Mouse (Mus musculus): ENCODE measurements around the gene Tm6sf2. TPM values are rescaled to one million over a fixed set of nuclear protein-coding genes. Genes with fewer than 3 reads are reported as not detected.

The Tm6sf2 gene
- polyA plus RNA-seq, 1 experiment = not detected

DNA sequence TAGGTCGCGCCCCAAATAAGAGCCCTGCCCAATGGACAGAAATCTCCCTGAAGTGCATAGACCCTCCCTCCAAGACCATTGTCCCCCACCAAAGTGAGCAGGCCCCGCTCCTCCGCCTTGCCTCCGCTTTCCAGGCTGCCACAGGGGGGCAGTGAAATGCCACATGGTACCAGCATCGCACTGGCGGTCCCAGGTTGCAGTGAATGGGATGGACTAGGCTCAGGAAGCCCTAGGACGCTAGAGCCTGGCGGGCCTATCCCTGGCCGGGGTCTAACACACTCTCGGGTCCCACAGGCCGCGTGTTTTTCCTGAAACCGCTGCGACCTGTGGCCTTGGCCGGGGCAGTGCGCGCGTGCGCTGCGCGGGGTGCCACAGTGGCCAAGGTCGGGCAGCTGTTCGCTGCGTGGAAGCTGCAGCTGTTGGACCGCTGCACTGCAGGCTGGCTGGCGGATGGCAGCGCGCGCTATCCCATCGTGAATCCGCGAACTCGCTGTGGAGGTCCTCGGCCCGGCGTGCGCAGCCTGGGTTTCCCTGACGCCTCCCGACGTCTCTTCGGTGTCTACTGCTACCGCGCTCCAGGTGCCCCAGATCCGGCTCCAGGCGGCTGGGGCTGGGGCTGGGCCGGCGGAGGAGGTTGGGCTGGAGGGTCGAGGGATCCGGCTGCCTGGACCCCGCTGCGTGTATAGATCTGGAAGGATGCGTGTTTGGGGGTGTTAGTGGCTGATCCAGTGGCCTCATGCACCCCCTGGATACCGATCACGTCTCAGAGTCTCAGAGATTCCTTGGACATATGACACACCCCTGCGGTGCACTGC, 15.3 kb downstream of the Tm6sf2 start:
- no peak overlapping the region for H3K27ac ChIP-seq (ENCODE audit: insufficient read depth, low read depth, low read length)
- H3K4me3 ChIP-seq (ENCODE audit: insufficient read depth, low read length) = no peak overlapping the region
- H3K4me1 ChIP-seq (ENCODE audit: control insufficient read depth, insufficient read depth, low read length) = peaks cover 2% of the 10 kb centered on the region
- TF ChIP-seq POLR2A (IDR thresholded peaks at IDR 0.05; ENCODE audit: borderline replicate concordance, low read depth, low read length) (no peak), CTCF (IDR thresholded peaks at IDR 0.05; ENCODE audit: low read depth, low read length) (0 out of 2 replicates have a peak, but pooled peaks have one; percentile 12)

DNA sequence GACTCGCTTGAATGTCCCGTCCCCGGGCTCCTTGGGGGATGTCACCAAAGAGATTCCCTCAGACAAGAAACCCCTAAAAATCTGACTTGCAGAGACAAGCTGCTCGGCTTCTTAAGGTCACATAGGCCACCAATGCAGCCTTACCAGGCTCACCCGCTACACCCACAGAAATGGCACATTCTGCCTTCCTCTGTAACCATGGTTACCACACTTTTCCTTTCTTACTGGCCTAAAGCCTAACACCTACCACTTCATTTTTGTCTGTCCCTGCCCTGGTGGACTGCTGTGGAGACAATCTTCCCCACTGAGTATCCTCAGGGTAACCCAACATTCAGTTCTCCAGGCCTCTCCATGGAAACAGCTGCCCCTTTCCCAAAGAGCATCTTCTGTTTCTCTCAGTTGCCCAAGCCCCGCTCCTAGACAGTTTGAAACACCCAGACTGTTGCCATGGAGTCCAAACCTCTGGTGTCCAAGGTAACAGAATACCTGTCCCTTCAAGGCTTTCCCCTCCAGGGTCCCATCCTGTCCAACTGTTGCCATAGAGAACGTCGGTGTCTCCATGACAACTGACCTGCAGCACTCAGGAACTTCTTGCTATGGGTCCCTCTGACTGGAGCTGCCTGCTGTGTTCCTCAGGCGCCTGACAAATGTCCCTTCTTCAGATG, 16.7 kb downstream of the Tm6sf2 start:
- no peaks in the 10 kb centered on the region; the same call in 1 of the 2 replicates for H3K4me1 ChIP-seq (ENCODE audit: control insufficient read depth, insufficient read depth, low read length)
- H3K27ac ChIP-seq (ENCODE audit: insufficient read depth, low read depth, low read length) = no peak overlapping the region
- no peak overlapping the region for H3K4me3 ChIP-seq (ENCODE audit: insufficient read depth, low read length)
- TF ChIP-seq POLR2A (IDR thresholded peaks at IDR 0.05; ENCODE audit: borderline replicate concordance, low read depth, low read length) (no peak), CTCF (IDR thresholded peaks at IDR 0.05; ENCODE audit: low read depth, low read length) (no peak)

DNA sequence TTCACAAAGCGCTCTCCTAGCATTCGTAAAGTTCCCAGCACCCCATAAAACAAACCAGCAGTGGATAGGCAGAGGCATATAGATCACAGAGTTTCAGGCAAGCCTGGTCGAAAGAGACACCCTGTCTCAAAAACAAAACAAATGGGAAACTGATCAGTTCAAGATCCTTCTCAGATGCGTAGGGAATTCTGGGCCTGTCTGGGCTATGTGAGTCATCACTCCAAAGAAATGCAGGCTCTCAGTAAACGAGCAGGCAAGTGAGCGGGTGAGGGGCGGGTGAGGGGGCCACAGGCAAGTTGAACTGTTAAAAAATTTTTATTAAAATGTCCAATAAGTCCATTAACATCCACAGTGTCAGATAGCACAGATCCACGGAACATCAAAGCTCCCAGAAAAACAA, 20.1 kb downstream of the Tm6sf2 start:
- TF ChIP-seq POLR2A (IDR thresholded peaks at IDR 0.05; ENCODE audit: borderline replicate concordance, low read depth, low read length) = no peak
- no peak for TF ChIP-seq CTCF (IDR thresholded peaks at IDR 0.05; ENCODE audit: low read depth, low read length)
- Histone ChIP-seq H3K4me3 (ENCODE audit: insufficient read depth, low read length) (no peak overlapping the region), H3K4me1 (ENCODE audit: control insufficient read depth, insufficient read depth, low read length) (no peaks in the 10 kb centered on the region), H3K27ac (ENCODE audit: insufficient read depth, low read depth, low read length) (no peak overlapping the region)

DNA sequence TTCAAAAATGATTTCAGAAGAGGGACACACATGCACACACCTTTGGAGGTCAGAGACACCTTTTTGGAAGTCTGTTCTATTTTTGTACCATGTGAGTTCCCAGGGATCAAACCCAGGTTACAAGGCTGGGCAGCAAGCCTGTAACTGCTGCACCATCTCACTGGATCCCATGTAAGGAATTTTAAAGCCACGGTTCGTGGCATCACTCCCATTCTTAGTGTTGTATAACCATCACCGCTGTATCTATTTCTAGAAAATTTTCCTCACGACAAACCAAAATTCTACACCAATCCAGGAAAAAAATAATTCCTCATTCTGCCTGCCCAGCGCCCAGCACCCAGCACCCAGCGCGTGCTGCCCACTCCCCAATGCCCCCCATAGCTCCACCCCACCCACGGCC, 26.6 kb downstream of the Tm6sf2 start:
- TF ChIP-seq POLR2A (IDR thresholded peaks at IDR 0.05; ENCODE audit: borderline replicate concordance, low read depth, low read length) = no peak
- no peak for TF ChIP-seq CTCF (IDR thresholded peaks at IDR 0.05; ENCODE audit: low read depth, low read length)
- H3K4me1 ChIP-seq (ENCODE audit: control insufficient read depth, insufficient read depth, low read length) = no peaks in the 10 kb centered on the region
- no peak overlapping the region for H3K4me3 ChIP-seq (ENCODE audit: insufficient read depth, low read length)
- no peak overlapping the region for H3K27ac ChIP-seq (ENCODE audit: insufficient read depth, low read depth, low read length)

DNA sequence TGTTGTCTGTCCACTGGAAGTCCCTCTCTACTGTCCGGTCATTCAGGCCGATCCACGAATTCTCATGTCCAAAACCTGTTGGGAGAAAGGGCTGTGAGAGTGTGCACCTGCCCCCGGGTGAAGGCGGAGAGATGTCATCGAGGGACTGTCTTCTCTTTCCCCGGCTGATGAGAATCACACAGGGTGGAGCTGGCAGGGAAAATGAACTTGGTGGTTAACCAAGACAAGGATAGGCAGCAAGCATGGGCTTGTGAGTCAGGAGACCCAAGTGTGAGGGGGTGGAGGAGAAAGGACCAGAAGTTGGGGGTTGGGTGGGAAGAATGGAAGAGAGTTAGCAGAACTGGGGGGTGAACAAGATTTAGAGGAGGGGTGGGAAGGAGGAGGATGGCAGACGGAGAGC, 27.5 kb downstream of the Tm6sf2 start:
- TF ChIP-seq CTCF (IDR thresholded peaks at IDR 0.05; ENCODE audit: low read depth, low read length) = no peak
- TF ChIP-seq POLR2A (IDR thresholded peaks at IDR 0.05; ENCODE audit: borderline replicate concordance, low read depth, low read length) = no peak
- H3K27ac ChIP-seq (ENCODE audit: insufficient read depth, low read depth, low read length) = no peak overlapping the region
- H3K4me1 ChIP-seq (ENCODE audit: control insufficient read depth, insufficient read depth, low read length) = peaks cover 5% of the 10 kb centered on the region; the same call in 1 of the 2 replicates
- H3K4me3 ChIP-seq (ENCODE audit: insufficient read depth, low read length) = no peak overlapping the region

DNA sequence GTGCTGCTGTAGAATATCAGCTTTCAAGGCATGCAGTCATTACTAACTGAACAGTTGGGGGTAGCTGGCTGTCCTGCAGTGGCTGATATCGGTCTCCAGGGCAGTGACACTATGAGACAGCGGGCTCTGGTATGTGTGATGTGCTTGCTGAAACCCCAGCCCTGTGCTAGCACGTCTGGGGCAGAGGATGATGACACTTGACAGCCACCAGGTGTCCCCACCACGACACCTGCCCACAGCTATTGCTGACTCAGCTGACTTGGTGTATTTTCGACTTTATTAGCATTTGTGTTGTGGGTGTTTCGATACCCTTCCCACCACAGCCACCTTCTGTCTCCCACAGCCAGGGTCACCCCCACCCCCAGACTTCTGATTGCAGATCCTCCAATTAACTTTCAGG, 31.8 kb downstream of the Tm6sf2 start:
- peaks cover 5% of the 10 kb centered on the region; the same call in 1 of the 2 replicates for H3K4me1 ChIP-seq (ENCODE audit: control insufficient read depth, insufficient read depth, low read length)
- H3K27ac ChIP-seq (ENCODE audit: insufficient read depth, low read depth, low read length) = no peak overlapping the region
- TF ChIP-seq CTCF (IDR thresholded peaks at IDR 0.05; ENCODE audit: low read depth, low read length) (no peak), POLR2A (IDR thresholded peaks at IDR 0.05; ENCODE audit: borderline replicate concordance, low read depth, low read length) (no peak)
- no peak overlapping the region for H3K4me3 ChIP-seq (ENCODE audit: insufficient read depth, low read length)

DNA sequence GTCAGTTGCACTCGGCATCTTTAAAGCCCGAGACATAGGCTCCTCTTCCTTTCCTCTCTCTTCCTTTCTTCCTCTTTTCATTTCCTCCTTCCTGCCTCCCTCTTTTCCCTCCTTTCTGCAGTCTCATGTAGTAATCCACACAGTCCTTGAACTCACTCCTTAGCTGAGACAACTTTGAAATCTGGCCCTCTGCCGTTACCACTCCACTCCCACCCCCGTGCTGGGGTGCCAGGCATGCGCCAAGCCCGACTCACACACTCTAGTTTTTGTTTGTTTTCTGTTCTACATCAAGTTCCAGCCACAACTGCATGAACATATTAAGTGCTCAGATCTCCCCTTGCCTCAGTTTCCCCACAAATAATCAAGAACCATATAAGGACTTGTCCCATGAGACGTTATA, 32.2 kb downstream of the Tm6sf2 start:
- H3K4me3 ChIP-seq (ENCODE audit: insufficient read depth, low read length) = no peak overlapping the region
- no peak overlapping the region for H3K27ac ChIP-seq (ENCODE audit: insufficient read depth, low read depth, low read length)
- TF ChIP-seq CTCF (IDR thresholded peaks at IDR 0.05; ENCODE audit: low read depth, low read length) (no peak), POLR2A (IDR thresholded peaks at IDR 0.05; ENCODE audit: borderline replicate concordance, low read depth, low read length) (no peak)
- peaks cover 5% of the 10 kb centered on the region; the same call in 1 of the 2 replicates for H3K4me1 ChIP-seq (ENCODE audit: control insufficient read depth, insufficient read depth, low read length)

DNA sequence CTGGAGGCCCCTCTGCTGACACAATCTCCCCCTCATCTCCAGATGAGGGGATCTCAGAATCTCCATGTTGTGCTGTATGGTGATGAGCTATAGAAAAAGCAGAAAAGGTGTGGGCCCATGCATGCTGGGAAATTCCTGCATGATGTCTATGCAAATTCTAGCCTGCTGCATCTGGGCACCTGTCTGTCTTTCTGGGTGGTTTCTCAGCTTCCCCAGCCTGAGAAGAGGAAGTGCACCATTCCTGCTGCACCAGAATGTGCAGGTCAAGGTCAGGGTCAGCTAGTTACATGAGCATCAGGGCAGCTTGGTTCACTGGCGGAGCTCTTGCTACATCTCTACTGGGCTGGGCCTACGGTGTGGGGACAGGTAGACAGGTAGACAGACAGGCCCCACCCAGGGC, 37.7 kb downstream of the Tm6sf2 start:
- Histone ChIP-seq H3K4me1 (ENCODE audit: control insufficient read depth, insufficient read depth, low read length) (no peaks in the 10 kb centered on the region), H3K4me3 (ENCODE audit: insufficient read depth, low read length) (no peak overlapping the region), H3K27ac (ENCODE audit: insufficient read depth, low read depth, low read length) (no peak overlapping the region)
- TF ChIP-seq POLR2A (IDR thresholded peaks at IDR 0.05; ENCODE audit: borderline replicate concordance, low read depth, low read length) = no peak
- TF ChIP-seq CTCF (IDR thresholded peaks at IDR 0.05; ENCODE audit: low read depth, low read length) = no peak

DNA sequence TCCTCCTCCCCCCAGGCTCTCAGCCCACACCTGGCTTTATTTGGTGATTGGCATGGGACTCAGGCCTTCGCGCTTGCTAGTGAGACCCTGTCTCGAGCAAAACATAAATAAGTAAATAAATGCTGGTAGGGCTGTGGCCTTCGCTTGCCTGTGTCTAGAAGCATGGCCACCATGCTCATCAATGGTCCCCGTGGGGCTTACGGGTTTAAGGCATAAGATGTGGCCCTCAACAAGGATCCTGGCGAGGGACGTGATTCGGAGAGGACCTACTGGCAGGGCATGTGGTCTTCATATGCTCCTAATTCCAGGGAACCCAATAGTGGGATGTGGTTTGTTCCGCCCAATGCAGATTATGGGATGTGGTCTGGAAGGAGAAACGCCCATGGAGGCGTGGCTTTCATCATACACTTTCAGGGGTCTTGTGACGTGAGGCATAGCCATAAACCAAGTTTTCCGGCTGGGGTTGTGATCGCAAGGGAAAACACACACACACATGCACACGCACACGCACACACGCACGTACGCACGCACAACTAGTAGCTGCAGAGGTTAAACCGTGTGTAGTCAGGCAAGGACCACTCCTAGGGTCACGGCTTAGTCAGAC, 38.6 kb downstream of the Tm6sf2 start:
- H3K27ac ChIP-seq (ENCODE audit: insufficient read depth, low read depth, low read length) = no peak overlapping the region
- TF ChIP-seq CTCF (IDR thresholded peaks at IDR 0.05; ENCODE audit: low read depth, low read length) = no peak
- H3K4me3 ChIP-seq (ENCODE audit: insufficient read depth, low read length) = no peak overlapping the region
- no peaks in the 10 kb centered on the region for H3K4me1 ChIP-seq (ENCODE audit: control insufficient read depth, insufficient read depth, low read length)
